In the genomic region with DNA sequence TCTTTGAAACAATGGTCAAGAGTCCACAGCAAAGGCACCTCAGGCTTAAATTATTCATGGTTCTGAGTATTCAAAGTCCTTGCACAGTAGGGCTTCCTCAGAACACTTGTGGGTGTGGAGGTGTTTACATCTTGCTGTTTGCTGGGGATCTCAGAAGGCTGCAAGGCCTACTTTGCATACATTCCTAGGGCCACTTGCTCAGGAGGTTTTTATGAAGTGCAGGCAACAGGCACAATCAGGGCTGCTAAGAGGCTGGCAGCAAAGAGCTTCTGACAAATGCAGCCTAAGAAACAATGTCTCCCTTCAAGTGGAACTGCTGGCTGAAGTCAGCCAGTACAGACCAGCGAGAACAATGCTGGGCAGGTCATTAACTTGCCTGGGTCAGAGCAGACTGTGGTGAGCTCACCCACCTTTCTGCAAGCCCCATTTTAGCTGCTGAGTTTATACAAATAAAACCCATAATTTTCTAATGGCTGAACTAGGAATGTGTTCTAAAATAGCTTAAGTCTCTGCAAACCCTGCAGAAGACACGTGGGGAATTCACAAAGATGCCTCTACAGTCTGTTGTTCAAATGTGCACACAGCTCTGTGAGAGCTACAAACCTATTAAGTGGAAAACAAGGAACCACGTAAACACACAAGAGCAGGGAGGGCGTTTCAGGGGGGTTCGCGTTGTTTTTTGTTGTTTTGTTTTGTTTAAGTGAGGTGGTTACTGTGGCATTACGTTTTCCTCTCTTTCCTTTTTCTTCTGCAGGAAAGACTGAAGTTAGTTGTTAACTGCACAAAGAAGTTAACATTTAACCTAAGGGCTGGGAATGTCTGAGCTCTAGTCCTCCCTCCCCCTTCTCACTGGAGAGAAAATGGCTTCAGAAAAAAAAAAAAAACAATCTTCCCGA, we compare ENCODE assay signal across 10 mouse cellular contexts.
DNase-seq lines count a peak whose midpoint lies in the region; ATAC-seq and TF ChIP-seq lines count a peak whose summit lies in the region.
"Had no signal": no experiment of that assay in that cellular context is flagged by ENCODE, and none has a peak within 500 bp of the region (broad histone marks: within the 10 kb centered on the region; RNA-seq: fewer than 3 reads in every experiment).

No protein-coding gene starts in this region.

- H3K4me1 ChIP-seq in hindbrain, postnatal 0 days (ENCODE audit: insufficient read depth, low read length), result peaks cover 5% of the 10 kb centered on the region
- peaks cover 56% of the 10 kb centered on the region for H3K4me1 ChIP-seq in limb, embryonic 13.5 days
- H3K4me1 ChIP-seq in liver, postnatal 0 days (ENCODE audit: insufficient read depth), result peaks cover 4% of the 10 kb centered on the region

- WGBS in hindbrain, postnatal 0 days, result 21% methylated on average over 8 of the region's 8 CpGs
- whole genome bisulfite sequencing in limb, embryonic 13.5 days, result 33% methylated on average over 8 of the region's 8 CpGs
- WGBS in liver, postnatal 0 days (ENCODE audit: insufficient replicate concordance), result 46% methylated on average over 8 of the region's 8 CpGs

- no peaks in the 10 kb centered on the region for H3K36me3 ChIP-seq in hindbrain, postnatal 0 days (ENCODE audit: insufficient read depth, low read length)
- no peaks in the 10 kb centered on the region for H3K36me3 ChIP-seq in limb, embryonic 13.5 days
- no peaks in the 10 kb centered on the region for H3K36me3 ChIP-seq in liver, postnatal 0 days (replicated peaks; ENCODE audit: insufficient read depth, low read length)
- H3K36me3 ChIP-seq: neural tube, embryonic 13.5 days had no signal

- ATAC-seq in hindbrain, postnatal 0 days, result 0 out of 2 replicates have a peak, but pooled peaks have one; percentile 47
- ATAC-seq in limb, embryonic 13.5 days (ENCODE audit: low FRiP score, low read depth), result no peak
- no peak for ATAC-seq in liver, postnatal 0 days

- H3K9me3 ChIP-seq in hindbrain, postnatal 0 days (ENCODE audit: low read length), result no peaks in the 10 kb centered on the region
- H3K9me3 ChIP-seq in limb, embryonic 13.5 days, result no peaks in the 10 kb centered on the region
- H3K9me3 ChIP-seq in liver, postnatal 0 days (ENCODE audit: low read length), result no peaks in the 10 kb centered on the region
- H3K9me3 ChIP-seq: neural tube, embryonic 13.5 days had no signal

- TF ChIP-seq CTCF in hindbrain, postnatal 0 days (IDR thresholded peaks at IDR 0.05; ENCODE audit: low read depth), result no peak
- TF ChIP-seq CTCF in liver, postnatal 0 days (IDR thresholded peaks at IDR 0.05; ENCODE audit: low read depth), result no peak

- peak overlapping the region; percentile 3; the same call in 1 of the 2 replicates for H3K27ac ChIP-seq in hindbrain, postnatal 0 days
- peak overlapping the region; percentile 44; the same call in 1 of the 2 replicates for H3K27ac ChIP-seq in limb, embryonic 13.5 days
- no peak overlapping the region for H3K27ac ChIP-seq in liver, postnatal 0 days (ENCODE audit: low read depth)
- H3K27ac ChIP-seq: neural tube, embryonic 13.5 days had no signal

- H3K4me2 ChIP-seq in hindbrain, postnatal 0 days (ENCODE audit: low read depth, low read length), result no peak overlapping the region
- no peak overlapping the region for H3K4me2 ChIP-seq in limb, embryonic 13.5 days (replicated peaks)
- H3K4me2 ChIP-seq in liver, postnatal 0 days (ENCODE audit: low read depth, low read length), result no peak overlapping the region
- H3K4me2 ChIP-seq: neural tube, embryonic 13.5 days had no signal

- no peak overlapping the region for H3K9ac ChIP-seq in hindbrain, postnatal 0 days (replicated peaks; ENCODE audit: low read length)
- no peak overlapping the region for H3K9ac ChIP-seq in limb, embryonic 13.5 days
- no peak overlapping the region for H3K9ac ChIP-seq in liver, postnatal 0 days (replicated peaks)
- H3K9ac ChIP-seq: neural tube, embryonic 13.5 days had no signal

- TF ChIP-seq EP300 in liver, postnatal 0 days (IDR thresholded peaks at IDR 0.05; ENCODE audit: low read depth), result no peak

- peak; percentile 59 for DNase-seq in heart, adult 11 months
- no peak for DNase-seq in heart, postnatal 36 days
- DNase-seq in embryo, embryonic 10.5 days (ENCODE audit: low spot score), result peak; percentile 71
- peak; percentile 28 for DNase-seq in hindbrain, postnatal 0 days (ENCODE audit: low spot score)
- no peak for DNase-seq in gastrocnemius, postnatal 14 days
- DNase-seq in urinary bladder, adult 2 months (ENCODE audit: low spot score), result no peak
- DNase-seq in liver, postnatal 0 days, result no peak
- DNase-seq: left cerebral cortex, postnatal 4 days had no signal

- no peak overlapping the region for H3K4me3 ChIP-seq in hindbrain, postnatal 0 days (ENCODE audit: low read length)
- H3K4me3 ChIP-seq in limb, embryonic 13.5 days, result no peak overlapping the region
- no peak overlapping the region for H3K4me3 ChIP-seq in liver, postnatal 0 days (ENCODE audit: low read depth, low read length)
- H3K4me3 ChIP-seq: neural tube, embryonic 13.5 days had no signal

- intact Hi-C loops in heart, postnatal 36 days (cut with DNase I), result no loop called here
- intact Hi-C loops in gastrocnemius, postnatal 14 days (cut with DNase I; ENCODE audit: low total_unique reads), result no loop called here

- no peaks in the 10 kb centered on the region for H3K27me3 ChIP-seq in hindbrain, postnatal 0 days (ENCODE audit: insufficient read depth, low read length)
- no peaks in the 10 kb centered on the region for H3K27me3 ChIP-seq in limb, embryonic 13.5 days
- no peaks in the 10 kb centered on the region for H3K27me3 ChIP-seq in liver, postnatal 0 days (ENCODE audit: insufficient read depth, low read length)
- H3K27me3 ChIP-seq: neural tube, embryonic 13.5 days had no signal

Comparison
In these comparisons a context has a peak if more than half of its experiments do, and no peak if none do; other contexts are left out.
1. DNase-seq: peak in heart, adult 11 months (single experiment), embryo, embryonic 10.5 days (single experiment) and hindbrain, postnatal 0 days (single experiment); none in heart, postnatal 36 days (0 of 2), gastrocnemius, postnatal 14 days (single experiment), urinary bladder, adult 2 months (single experiment) and liver, postnatal 0 days (single experiment).